ENCODE assay signal across 17 mouse cellular contexts in the genomic region with DNA sequence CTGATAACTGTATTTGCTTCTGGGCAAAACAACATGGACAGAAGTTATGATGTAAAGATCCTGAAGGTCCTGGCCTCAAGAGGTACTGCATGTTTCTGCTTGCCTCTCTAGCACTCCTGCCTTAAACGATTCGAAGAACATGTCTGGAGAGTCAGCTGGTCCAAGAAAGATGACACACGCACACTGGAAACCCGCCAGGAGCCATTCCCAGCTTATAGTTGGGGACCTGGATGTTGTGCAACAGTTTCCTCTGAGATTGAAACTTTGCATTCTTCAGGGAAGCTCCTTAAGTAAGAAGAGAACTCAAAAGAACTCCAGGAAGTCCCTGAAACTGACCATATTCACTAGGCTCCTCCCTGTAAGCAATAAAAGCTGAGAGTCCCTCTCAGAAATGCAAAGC. TPM values are rescaled to one million over a fixed set of nuclear protein-coding genes. Genes with fewer than 3 reads are reported as not detected.
"Had no signal": no experiment of that assay in that cellular context is flagged by ENCODE, and none has a peak within 500 bp of the region (broad histone marks: within the 10 kb centered on the region; RNA-seq: fewer than 3 reads in every experiment).

No protein-coding gene starts in this region.

- H3K27ac ChIP-seq: kidney, postnatal 0 days; layer of hippocampus, adult 2 months; limb, embryonic 13.5 days had no signal

- H3K27me3 ChIP-seq: limb, embryonic 13.5 days had no signal

- DNase-seq: kidney, postnatal 36 days; left cerebral cortex, postnatal 4 days; lung, adult 2 months; right cerebral cortex, postnatal 14 days; thymus, postnatal 36 days had no signal

- H3K9me3 ChIP-seq: limb, embryonic 13.5 days; midbrain, embryonic 12.5 days had no signal

- H3K9ac ChIP-seq: limb, embryonic 13.5 days; liver, embryonic 14.5 days had no signal

- H3K36me3 ChIP-seq: limb, embryonic 13.5 days; midbrain, embryonic 12.5 days had no signal

- ATAC-seq: midbrain, embryonic 16.5 days had no signal

- H3K4me3 ChIP-seq: layer of hippocampus, adult 2 months had no signal

RNA-seq across cellular contexts. Expression of gene Mgarp, which starts 53.3 kb away (rescaled TPM):
- total RNA-seq: layer of hippocampus, adult 2 months; layer of hippocampus, postnatal 14 days; left cerebral cortex, adult 18-20 months; left cerebral cortex, postnatal 10 days; left cerebral cortex, postnatal 4 days; liver, adult 2 months; megakaryocyte-erythroid progenitor cell, adult 5-6 weeks had no signal
- polyA plus RNA-seq: liver, adult 2 months; lung, adult 2 months; neural tube, embryonic 14.5 days had no signal
